Mouse (Mus musculus): ENCODE data around the gene Gm29133. TPM values are rescaled to one million over a fixed set of nuclear protein-coding genes. Genes with fewer than 3 reads are reported as not detected.

The Gm29133 gene
- polyA plus RNA-seq, 1 experiment from 2014 or later = not detected

- no peak overlapping the region for H3K27ac ChIP-seq (ENCODE audit: low read length)
- no peak overlapping the region for H3K9ac ChIP-seq (ENCODE audit: low read depth, low read length)
- no peaks in the 10 kb centered on the region for H3K27me3 ChIP-seq (replicated peaks; ENCODE audit: control insufficient read depth, insufficient read depth, low read length)
- no peak overlapping the region for H3K4me3 ChIP-seq (ENCODE audit: low read length)
- no peaks in the 10 kb centered on the region for H3K4me1 ChIP-seq (ENCODE audit: control insufficient read depth, insufficient read depth, low read length)
- no peak for ATAC-seq
- no peak overlapping the region for H3K4me2 ChIP-seq (ENCODE audit: low read depth, low read length)
- 58% methylated on average over 2 of the region's 2 CpGs for WGBS
- no peaks in the 10 kb centered on the region for H3K36me3 ChIP-seq (ENCODE audit: control insufficient read depth, insufficient read depth, low read length)
- H3K9me3 ChIP-seq (ENCODE audit: control insufficient read depth, low read length) = no peaks in the 10 kb centered on the region
These were observed 15.4 kb downstream of the Gm29133 start for GRCm38 (mm10) chr3:75763351-75763750.

DNA sequence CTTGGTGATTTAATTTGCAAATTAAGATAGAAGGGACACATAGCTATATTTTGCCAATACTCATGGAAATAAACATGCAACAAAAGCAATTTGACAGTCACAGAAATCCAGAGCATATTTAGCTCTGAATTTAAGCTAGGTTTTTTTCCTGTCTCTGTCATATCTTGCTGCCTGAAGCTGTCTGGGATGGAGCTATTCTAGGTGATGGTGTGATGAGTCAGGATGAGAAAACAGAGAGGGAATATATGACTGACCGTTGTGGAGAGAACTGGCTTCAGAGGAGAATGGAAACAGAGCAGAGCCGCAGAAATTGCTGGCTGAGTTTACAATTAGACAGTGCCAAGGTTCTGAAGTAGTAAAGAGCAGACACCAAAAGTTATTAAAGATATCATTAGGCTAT lies 26.3 kb downstream of the Gm29133 start:
- Histone ChIP-seq H3K4me2 (ENCODE audit: low read depth, low read length) (no peak overlapping the region), H3K9me3 (ENCODE audit: control insufficient read depth, low read length) (no peaks in the 10 kb centered on the region), H3K36me3 (ENCODE audit: control insufficient read depth, insufficient read depth, low read length) (no peaks in the 10 kb centered on the region), H3K4me1 (ENCODE audit: control insufficient read depth, insufficient read depth, low read length) (no peaks in the 10 kb centered on the region), H3K27me3 (replicated peaks; ENCODE audit: control insufficient read depth, insufficient read depth, low read length) (no peaks in the 10 kb centered on the region), H3K4me3 (ENCODE audit: low read length) (no peak overlapping the region), H3K9ac (ENCODE audit: low read depth, low read length) (no peak overlapping the region), H3K27ac (ENCODE audit: low read length) (no peak overlapping the region)
- no peak for ATAC-seq
- WGBS = 72% methylated on average over 2 of the region's 2 CpGs

DNA sequence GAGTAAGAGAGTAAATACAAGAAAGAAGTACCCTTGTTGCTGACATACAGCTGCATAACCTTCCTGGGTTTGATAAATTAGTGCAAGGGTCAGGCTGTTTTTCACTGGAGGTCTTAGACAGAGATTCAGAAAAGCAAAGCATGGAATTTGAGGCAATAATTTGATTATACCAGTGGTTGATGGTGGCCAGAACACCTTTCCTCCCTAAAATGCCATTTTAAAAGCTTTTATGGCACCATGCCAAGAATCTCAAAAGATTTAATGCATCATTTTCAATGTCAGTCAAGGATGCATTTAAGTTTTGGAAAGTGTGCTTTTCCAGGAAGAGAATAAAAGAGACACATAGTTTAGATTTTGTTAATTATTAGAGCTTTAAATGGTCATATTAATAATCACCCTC lies 60.0 kb downstream of the Gm29133 start:
- H3K4me2 ChIP-seq (ENCODE audit: low read depth, low read length) = no peak overlapping the region
- H3K9me3 ChIP-seq (ENCODE audit: control insufficient read depth, low read length) = no peaks in the 10 kb centered on the region
- no peak overlapping the region for H3K27ac ChIP-seq (ENCODE audit: low read length)
- H3K27me3 ChIP-seq (replicated peaks; ENCODE audit: control insufficient read depth, insufficient read depth, low read length) = no peaks in the 10 kb centered on the region
- ATAC-seq = no peak
- H3K4me1 ChIP-seq (ENCODE audit: control insufficient read depth, insufficient read depth, low read length) = no peaks in the 10 kb centered on the region
- no peak overlapping the region for H3K4me3 ChIP-seq (ENCODE audit: low read length)
- no peak overlapping the region for H3K9ac ChIP-seq (ENCODE audit: low read depth, low read length)
- no peaks in the 10 kb centered on the region for H3K36me3 ChIP-seq (ENCODE audit: control insufficient read depth, insufficient read depth, low read length)

- H3K27me3 ChIP-seq (replicated peaks; ENCODE audit: control insufficient read depth, insufficient read depth, low read length) = no peaks in the 10 kb centered on the region
- WGBS = 90% methylated on average over 1 of the region's 1 CpGs
- no peak overlapping the region for H3K4me2 ChIP-seq (ENCODE audit: low read depth, low read length)
- no peak overlapping the region for H3K9ac ChIP-seq (ENCODE audit: low read depth, low read length)
- no peaks in the 10 kb centered on the region for H3K36me3 ChIP-seq (ENCODE audit: control insufficient read depth, insufficient read depth, low read length)
- H3K4me1 ChIP-seq (ENCODE audit: control insufficient read depth, insufficient read depth, low read length) = no peaks in the 10 kb centered on the region
- H3K4me3 ChIP-seq (ENCODE audit: low read length) = no peak overlapping the region
- no peaks in the 10 kb centered on the region for H3K9me3 ChIP-seq (ENCODE audit: control insufficient read depth, low read length)
- no peak overlapping the region for H3K27ac ChIP-seq (ENCODE audit: low read length)
- ATAC-seq = no peak
These were observed 75.9 kb downstream of the Gm29133 start for GRCm38 (mm10) chr3:75823934-75824333.

DNA sequence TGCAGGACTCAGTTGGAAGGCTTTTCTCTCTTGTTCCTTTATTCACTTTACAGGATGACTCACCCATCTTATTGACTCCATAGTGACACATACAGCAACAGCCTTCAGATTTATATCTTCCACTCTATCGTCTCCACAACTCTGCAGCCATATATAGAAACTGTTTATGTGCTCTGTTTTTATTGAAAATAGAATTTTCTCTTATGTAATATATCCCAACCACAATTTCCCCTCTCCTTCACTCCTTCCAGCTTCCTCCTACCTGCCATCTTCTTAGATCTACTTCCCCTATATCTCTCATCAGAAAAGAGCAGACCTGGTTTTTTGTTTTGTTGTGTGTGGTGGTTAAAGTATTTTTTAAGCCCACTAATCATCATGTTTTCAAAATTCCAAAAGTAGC lies 76.5 kb downstream of the Gm29133 start:
- Histone ChIP-seq H3K4me3 (ENCODE audit: low read length) (no peak overlapping the region), H3K36me3 (ENCODE audit: control insufficient read depth, insufficient read depth, low read length) (no peaks in the 10 kb centered on the region), H3K27me3 (replicated peaks; ENCODE audit: control insufficient read depth, insufficient read depth, low read length) (no peaks in the 10 kb centered on the region), H3K9me3 (ENCODE audit: control insufficient read depth, low read length) (no peaks in the 10 kb centered on the region), H3K9ac (ENCODE audit: low read depth, low read length) (no peak overlapping the region), H3K27ac (ENCODE audit: low read length) (no peak overlapping the region), H3K4me1 (ENCODE audit: control insufficient read depth, insufficient read depth, low read length) (no peaks in the 10 kb centered on the region), H3K4me2 (ENCODE audit: low read depth, low read length) (no peak overlapping the region)
- WGBS = 59% methylated on average over 1 of the region's 1 CpGs
- no peak for ATAC-seq

DNA sequence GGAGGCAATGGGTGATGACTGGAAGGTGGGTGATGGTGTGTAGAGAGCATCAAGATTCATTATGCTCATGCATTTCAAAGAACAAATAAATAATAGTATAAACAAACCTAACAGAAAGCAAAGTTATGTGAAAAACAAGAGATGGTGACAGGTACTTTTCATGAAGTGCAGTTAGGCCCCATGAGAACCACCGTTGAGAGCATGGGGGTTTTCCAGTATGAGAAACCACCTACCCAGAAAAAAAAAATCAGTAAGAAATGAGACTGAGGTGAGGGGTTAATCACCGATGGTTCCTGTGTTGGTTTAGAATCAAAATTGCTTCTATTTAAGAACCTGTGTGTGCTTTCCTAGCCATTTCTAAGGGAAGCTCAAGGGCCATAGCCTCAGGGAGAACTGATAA lies 86.8 kb downstream of the Gm29133 start:
- H3K36me3 ChIP-seq (ENCODE audit: control insufficient read depth, insufficient read depth, low read length) = no peaks in the 10 kb centered on the region
- 91% methylated on average over 2 of the region's 2 CpGs for WGBS
- no peak overlapping the region for H3K27ac ChIP-seq (ENCODE audit: low read length)
- no peak for ATAC-seq
- H3K9me3 ChIP-seq (ENCODE audit: control insufficient read depth, low read length) = no peaks in the 10 kb centered on the region
- H3K4me3 ChIP-seq (ENCODE audit: low read length) = no peak overlapping the region
- no peak overlapping the region for H3K9ac ChIP-seq (ENCODE audit: low read depth, low read length)
- H3K4me2 ChIP-seq (ENCODE audit: low read depth, low read length) = no peak overlapping the region
- H3K4me1 ChIP-seq (ENCODE audit: control insufficient read depth, insufficient read depth, low read length) = no peaks in the 10 kb centered on the region
- no peaks in the 10 kb centered on the region for H3K27me3 ChIP-seq (replicated peaks; ENCODE audit: control insufficient read depth, insufficient read depth, low read length)

DNA sequence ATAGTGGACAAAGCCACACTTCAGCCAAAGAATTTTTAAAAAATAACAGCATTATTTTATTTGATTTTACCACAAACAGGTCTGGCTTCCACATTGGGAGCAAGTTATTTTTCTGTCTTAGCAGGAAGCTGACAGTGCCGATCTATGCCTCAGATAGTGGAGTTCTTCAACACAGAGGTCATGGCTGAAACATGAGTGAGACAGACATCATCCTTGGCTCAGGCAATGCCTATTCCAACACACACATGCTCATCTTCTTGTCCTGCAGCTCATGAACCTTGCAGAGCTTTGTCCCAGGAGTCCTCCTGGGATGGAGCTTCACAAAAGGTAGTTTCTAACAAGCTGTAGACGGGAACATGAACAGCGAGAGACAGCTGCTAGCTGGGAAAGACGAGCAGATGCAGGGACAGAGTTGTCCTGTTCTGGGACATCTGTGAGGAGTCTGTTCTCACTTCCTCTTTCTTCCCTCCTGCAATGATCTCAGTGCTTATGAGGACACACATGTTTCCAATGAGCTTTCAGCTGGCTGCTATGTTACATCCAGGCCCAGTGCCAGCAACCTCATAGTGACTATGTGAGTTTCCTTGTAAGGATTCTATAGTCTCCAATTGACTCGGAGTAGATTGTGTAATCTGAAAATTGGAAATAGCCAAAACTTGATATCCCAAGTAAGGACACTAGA lies 87.4 kb downstream of the Gm29133 start:
- no peak overlapping the region for H3K4me2 ChIP-seq (ENCODE audit: low read depth, low read length)
- H3K27ac ChIP-seq (ENCODE audit: low read length) = no peak overlapping the region
- no peaks in the 10 kb centered on the region for H3K36me3 ChIP-seq (ENCODE audit: control insufficient read depth, insufficient read depth, low read length)
- H3K4me3 ChIP-seq (ENCODE audit: low read length) = no peak overlapping the region
- H3K9ac ChIP-seq (ENCODE audit: low read depth, low read length) = no peak overlapping the region
- ATAC-seq = peak; percentile 69
- 66% methylated on average over 5 of the region's 5 CpGs for WGBS
- H3K4me1 ChIP-seq (ENCODE audit: control insufficient read depth, insufficient read depth, low read length) = no peaks in the 10 kb centered on the region
- H3K9me3 ChIP-seq (ENCODE audit: control insufficient read depth, low read length) = no peaks in the 10 kb centered on the region
- H3K27me3 ChIP-seq (replicated peaks; ENCODE audit: control insufficient read depth, insufficient read depth, low read length) = no peaks in the 10 kb centered on the region

Other genes starting within 250 kb of the Gm29133 start
- gene Pdcd10, start 191.3 kb upstream of the Gm29133 start, polyA plus RNA-seq (2015; fragmentation: Nextera tagmentation; extraction: Ambion mirVana) = 74.2 and 79.9 TPM in 2 replicates
- gene Serpini1, start 190.7 kb upstream of the Gm29133 start, polyA plus RNA-seq (2015; fragmentation: Nextera tagmentation; extraction: Ambion mirVana) = 23.6 and 25.7 TPM in 2 replicates
- 34.5 and 40.2 TPM in 2 replicates for gene Golim4, start 208.8 kb downstream of the Gm29133 start, polyA plus RNA-seq (2015; fragmentation: Nextera tagmentation; extraction: Ambion mirVana)

All from intestine, embryonic 16.5 days (tissue).